Mouse (Mus musculus) skeletal muscle tissue, adult 2 months (tissue): ENCODE measurements at regions not wholly inside any gene's neighbourhood (a gene's known extent, or its start where the extent isn't known, plus 50 kb on each side); places are given as distances from the start of the nearest gene placed in this dataset.
"Not testable (repeated sequence)": the region's sequence is repeated elsewhere in the genome, so short reads cannot be mapped to it uniquely, and the experiment has no call there.

Experiments used
- DNase-seq: peaks from one replicate; pipeline ENCODE4 v3.0.0-alpha.2; 2012; ENCODE audit warnings: low read depth, low spot score

DNA sequence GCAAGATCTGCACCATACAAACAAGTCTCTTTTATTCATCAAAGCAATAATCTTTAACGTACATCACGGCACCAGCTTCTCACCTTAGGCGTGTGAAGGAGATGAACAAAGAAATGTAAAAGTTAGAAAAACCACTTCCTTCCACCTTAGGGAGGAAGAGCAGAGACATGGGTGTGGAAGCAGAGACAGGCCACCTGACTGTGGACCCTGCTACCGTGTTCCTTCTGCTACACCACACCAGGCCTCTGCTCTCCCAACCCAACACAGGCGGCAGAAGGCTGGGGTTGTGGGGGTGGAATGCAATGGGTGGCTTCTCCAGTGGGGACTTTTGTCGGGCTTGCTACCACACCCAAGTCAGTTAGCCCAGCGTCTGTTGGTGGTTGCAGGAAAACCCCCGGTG lies 540.2 kb upstream of the Gm10131 start:
- DNase-seq = no peak

DNA sequence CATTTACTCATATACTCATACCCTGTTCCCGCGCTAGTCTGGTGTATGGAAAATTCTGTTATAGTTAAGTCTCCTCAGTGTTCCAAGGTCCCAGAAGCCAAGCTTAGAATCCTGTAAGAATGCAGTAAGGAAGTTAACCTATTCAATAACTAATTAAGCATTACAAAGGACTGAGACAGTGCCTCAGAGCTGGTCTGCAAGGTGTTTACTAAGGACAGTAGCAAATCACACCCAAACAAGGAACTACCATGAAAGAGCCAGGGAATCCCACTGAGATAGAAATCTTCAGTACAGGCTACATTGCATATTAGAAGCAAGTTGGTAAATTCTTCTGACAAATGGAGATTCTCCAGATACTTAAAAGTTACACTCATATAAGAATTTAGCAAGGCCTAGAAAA lies 516.7 kb upstream of the Gm10131 start:
- DNase-seq = not testable (repeated sequence)

DNA sequence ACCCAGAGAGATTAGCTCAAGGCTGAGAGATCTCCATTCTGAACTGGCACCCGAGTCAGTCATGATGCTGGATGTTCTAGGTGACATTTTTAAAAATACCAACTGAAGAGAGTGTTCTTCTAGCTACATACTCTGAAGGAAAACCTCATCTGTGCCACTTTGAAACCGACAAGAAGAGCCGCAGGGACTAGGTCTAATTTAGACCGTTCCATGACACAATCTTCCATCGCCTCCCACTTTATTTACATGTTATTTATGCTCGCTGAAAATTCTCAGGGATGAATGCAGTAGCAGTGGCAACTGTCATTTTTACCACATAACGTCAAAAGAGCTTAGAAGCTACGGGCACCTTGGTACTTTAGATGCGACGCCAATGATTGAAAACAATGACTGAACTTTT lies 514.1 kb upstream of the Gm10131 start:
- no peak for DNase-seq

DNA sequence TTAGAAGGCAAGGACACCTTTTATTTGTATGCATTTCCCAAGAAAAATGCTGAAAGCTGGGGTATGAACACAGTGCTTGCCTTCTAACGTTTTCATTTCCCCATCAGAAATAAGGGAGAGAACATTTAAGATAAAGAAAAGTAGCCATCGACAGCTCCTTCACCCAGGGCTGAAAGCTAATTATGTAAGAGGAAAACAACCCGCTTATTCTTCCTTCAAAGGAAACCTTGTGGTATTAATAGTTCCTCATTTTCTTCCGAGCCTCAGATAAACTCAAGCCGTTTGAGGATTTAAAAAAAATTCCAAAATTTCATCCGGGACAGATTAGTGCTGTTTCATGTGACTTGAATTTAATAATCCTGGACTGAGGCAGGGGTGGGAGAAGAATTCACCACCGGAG lies 512.2 kb upstream of the Gm10131 start:
- DNase-seq = no peak

DNA sequence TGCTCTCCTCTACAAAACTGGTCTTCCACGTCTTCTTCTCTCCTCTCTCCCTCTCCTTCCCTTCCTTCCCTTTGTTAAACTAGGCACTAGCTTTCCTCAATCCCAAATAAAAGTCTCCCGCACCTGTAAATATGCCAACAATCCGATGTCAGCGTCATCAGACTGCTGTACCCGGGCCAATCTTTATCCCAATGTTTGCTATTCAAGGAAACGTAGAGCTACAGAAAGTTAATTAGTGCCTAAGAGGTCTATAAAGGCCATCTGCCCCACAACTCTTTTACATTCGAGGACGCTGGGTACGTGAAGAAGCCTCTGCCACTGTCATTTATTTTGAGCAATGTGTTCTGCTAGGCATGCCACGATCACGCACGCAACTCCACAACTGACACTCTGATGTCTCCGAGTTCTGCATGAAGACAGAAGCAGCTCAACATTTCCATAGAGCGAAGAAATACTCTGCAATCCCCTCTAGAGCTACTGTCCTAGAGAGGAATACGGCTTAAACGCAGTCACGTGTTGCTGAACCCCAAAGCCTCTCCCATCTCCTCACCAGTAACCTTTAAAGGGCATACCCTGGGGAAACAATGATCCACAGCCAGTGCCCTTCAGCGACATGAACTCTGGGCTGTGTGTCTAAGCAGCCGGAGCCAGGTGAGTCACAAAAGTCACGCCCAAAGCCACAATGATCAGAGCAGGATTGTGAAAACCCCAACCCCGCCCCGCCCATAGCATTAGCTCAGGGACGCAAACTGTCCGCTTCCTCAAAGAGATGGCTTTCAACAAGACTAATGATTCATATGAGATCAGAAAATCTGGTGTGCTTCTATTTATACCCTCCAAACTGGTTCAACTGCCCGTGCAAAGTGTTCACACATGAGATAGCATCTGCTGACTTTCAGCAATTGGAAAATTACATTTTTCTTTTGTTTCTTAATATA lies 510.9 kb upstream of the Gm10131 start:
- DNase-seq = no peak

DNA sequence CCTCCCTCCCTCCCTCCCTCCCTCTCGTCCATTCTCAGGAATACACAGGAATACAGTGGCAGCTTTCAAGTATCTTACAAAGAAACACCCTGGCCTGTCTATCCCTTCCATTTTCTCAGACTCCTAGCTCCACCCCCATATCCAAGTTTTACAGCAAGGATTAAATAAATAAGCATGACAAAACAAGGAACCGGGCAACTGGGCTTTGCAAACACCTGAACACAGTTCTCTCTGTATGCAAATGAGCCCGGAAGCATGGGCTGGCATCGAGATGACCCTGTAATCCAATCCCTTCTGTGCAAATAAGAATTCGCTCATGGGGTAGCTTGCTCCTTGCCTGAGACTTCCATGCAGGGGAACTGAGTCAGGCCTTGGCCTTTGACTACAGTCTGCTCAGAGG lies 506.5 kb upstream of the Gm10131 start:
- no peak for DNase-seq

DNA sequence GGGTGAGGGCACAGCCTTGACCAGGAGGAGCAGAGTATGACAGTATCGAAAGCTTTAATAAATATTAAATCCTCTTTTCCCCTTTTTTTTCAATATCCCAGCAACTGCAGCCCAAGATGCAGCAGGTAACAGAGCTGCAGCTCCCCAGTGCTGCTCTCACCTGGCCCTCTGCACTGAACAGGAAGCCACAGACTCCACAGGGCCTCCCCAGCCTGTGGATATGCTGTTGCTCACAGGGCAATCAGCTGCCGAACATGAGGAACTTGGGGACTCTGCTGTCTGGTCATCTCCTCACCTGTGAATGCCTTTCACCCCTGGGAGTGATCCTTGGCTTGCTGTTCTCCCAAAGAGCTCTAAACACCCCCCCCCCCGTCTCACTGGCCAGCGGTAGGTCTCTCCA lies 503.4 kb upstream of the Gm10131 start:
- DNase-seq = no peak

DNA sequence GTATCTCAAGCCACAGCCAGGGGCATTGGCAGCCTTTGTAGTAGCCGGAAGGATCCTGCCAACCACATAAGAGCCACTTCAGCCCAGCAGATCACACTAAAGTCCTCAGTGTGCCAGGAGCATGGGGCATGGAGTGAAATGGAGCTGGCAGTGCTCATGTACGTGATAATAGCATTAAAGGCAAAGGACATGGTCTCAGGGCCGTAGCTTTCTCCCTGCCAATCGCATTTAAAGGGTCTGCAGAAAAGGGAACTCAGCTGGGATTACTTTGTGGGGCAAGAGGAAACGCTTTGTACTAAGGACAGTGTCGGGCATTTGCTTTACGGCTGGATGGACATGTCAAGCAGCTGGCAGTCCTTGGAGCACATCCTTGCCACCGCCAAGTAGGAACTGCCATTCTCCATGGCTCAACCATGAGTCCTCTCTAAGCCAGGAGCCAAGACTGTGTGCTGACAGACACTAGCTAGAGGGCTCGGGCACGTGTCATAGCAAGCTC lies 502.5 kb upstream of the Gm10131 start:
- no peak for DNase-seq

DNA sequence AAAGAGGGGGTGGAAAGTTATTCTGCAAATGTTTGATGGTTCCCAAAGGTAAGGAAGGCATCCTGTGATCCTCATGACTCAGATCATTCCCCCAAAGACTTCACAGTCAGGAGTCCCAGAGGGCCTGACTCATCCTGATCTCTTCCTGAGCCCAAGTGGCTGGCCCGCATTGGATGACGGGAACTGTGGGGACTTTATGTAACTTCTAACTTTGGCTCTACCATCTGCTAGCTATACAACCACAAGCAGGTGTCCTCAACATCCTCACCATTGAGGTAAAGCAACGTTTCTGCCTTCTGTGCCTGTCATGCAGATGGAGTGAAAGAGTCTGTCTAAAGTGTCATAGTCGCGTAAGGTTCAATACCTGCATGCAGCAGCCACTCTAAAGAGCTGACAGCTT lies 501.6 kb upstream of the Gm10131 start:
- no peak for DNase-seq

DNA sequence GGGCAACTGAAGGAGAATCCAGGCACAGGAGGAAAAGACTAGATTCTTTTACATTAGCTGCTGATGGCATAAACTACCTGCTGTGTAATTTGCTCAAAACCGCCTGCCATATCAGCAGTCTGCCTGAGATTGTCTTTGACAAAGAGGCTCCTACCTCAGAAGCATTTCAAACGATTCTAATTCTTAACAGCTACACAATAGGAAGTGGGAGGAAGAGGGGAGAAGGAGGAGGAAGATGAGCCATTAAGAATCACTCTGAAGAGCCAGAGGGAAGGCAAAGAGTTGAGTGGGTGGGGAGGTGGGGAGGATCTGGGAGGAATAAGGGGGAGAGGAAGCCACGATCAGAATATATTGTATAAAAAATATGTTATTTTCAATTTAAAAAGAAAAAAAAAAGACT lies 500.9 kb upstream of the Gm10131 start:
- no peak for DNase-seq

DNA sequence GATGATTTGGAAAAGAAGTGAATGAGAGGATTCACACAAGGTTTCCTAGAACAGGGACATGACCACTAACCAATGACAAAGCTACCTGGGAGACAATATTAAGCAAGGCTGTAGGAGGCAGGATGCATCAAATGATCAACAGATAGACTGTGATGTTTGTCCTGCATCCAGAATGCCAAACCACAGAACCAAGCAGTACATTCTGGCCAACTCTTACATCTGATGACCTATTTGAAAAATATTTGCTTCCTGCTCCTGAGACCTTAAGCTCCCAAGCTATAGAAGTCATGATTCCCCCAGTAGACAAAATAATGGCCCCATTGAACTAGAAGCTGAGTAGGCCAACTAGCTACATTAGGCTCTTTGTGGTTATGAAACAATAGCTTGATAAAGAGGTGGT lies 498.6 kb upstream of the Gm10131 start:
- DNase-seq = no peak

DNA sequence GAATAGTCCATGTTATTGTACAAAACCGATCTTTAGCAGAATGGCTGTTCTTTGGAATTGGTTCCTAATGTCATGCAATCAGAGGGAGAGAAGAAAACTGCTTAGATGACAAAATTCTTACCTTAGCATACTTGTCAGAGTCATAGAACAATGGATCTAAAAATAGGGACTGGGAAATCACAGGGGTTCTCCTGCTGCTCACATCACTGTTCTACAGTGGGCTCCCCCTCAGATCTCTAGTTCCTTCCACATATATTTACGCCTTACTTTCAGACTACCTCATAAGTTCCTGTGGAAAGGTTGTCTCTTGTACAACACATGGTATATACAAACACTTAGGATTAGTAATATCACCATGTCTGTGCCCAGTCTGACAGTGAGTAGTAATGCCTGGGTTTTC lies 495.9 kb upstream of the Gm10131 start:
- DNase-seq = no peak

DNA sequence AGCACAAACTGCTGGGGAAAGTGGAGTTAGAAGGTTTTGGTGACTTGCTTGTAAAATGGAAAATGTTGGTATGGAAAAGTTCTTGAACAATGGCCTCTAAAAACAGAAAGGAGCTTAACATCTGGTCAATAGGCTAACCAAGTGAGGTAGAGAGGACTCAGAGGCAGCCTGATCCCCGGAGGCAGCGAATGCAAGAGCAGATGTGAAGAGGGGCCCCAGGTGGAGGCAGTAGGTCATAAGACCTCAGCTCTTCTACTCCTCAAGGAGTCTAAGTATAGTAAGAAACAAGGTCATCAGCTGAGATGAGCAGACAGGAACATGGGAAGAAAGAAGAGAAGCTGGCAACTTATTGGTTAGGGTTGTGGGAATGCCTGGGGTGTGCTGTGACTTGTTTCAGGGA lies 493.5 kb upstream of the Gm10131 start:
- DNase-seq = no peak

DNA sequence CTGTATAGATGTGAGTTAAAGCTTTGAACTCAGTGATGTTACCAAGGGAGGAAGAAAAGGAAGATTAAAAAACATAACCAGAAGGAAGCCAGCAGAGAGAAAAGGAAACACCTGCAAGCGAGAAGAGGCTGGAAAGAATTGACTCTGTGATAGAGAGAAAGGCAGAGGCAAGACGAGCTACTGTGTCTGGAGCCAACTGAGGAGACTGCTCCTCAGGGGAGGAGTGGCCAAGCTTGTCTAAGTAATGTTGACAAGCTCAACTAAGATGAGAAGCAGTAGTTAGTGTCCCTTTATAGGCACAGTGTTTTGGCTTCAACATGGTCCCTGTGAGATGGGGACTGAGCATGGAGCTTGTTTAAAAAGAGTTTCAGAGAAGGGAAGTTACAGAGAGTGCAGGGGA lies 493.0 kb upstream of the Gm10131 start:
- DNase-seq = no peak

DNA sequence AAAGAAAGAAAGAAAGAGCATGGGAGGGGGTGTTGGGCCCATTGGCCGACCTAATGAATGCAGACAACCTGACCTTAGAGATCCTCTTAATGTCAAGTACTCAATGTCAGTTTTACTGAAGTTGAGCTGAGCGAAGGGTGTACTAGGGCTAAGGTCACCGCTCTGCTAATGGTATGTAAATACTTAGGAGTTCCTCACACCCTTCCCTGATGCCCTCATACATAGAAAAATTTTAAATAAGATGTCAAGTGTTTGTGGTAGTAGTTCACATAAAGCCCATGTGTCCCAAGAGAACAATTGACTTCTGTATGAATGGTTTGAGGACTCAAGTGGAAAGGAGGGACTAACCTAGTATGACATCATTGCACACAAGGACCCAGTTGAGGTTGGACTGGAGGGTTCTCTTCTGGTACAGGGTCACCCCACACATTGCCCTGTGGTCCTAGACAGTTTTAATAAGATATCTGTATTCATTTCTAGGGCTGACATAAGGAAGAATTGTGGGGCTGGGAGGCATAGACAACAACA lies 490.0 kb upstream of the Gm10131 start:
- DNase-seq = no peak

DNA sequence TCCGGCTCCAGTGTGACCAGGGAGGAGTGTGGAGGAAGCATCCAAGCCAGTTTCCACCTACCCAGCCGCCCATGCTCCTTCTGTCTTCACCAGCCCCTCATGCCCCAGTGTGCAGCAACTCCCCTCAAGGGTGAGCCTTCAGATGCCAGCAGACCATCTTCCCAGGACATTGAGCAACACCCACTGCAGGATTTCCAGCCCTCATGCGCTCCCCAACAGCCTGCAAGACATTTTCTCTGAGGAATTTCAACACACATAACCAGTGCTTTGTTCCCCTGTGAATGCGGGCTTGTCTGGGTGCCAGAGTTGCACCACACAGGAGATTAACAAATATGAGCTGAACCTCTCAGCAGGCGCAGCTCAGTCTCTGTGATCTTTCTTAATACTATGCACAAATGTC lies 489.3 kb upstream of the Gm10131 start:
- DNase-seq = peak; percentile 33

DNA sequence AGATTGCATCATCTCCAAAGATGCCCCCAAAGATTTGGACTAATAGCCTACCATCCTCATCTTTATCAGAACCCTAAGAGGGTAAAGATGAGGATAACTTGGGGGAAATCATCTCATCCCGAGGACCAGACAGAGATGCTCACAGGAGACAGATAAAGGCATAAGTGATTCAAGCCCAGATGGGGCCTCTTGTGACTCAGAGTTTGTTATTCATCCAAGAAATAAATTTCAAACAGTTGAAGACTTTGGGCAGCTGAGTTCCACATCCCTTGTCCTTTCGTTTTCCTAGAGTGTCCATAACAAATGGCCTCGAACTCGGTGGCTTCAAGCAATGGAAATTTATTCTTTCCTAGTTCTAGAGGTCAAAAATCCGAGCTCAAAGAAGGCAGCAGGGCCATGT lies 485.1 kb upstream of the Gm10131 start:
- DNase-seq = no peak

DNA sequence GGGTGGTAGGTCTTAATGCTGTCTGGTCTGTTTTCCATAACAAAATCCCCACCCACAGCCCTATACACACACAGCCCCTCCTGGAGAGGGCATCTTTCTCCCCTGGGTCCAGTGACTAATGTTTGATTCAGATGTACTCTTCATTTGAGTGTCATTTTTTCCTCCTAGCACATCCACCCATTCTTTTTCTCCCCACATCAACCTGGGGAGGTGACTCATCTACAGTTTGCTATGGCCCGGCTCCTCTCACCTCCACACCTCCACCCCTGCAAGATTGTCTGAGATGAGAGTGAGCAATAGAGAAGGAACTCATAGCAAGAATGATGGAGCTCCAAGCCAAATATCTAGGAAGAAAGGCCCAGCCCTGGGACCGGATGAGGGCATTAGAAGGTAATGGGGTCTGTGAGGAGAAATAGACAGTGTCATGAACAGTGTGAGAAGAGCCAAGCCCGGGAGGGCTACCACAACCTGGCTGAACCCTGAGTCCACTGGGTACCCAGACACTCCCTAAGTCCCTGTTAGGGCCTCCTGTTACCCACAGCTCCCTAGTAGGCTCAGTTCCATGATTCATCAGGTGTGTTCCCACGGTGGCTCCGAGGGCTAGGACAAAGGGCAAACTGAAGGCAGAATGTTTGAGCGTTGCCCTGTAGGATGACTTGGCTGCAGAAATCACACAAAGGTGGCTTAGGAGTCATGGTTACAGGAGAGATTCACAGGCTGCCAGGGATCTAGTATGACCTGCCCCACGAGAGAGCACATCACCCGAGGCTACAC lies 479.6 kb upstream of the Gm10131 start:
- no peak for DNase-seq

DNA sequence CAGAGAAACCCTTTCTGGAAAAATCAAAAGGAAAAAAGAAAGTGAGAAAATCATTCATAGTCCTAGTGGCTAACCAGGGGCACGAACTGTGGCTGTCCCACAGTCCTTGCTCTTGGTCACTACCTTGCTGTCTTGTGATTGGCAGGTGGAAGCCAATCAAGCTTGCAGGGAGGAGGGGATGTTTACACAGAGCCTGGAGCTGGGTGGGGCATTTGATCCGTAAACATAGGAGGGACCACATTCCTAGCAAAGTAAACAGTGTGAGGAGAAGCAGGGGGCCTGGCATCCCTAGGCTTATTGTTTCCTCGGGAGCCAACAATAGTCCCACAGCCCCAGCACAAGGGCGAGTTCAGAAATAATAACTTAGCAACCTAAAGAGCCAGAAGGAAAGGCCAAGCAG lies 466.5 kb upstream of the Gm10131 start:
- no peak for DNase-seq

DNA sequence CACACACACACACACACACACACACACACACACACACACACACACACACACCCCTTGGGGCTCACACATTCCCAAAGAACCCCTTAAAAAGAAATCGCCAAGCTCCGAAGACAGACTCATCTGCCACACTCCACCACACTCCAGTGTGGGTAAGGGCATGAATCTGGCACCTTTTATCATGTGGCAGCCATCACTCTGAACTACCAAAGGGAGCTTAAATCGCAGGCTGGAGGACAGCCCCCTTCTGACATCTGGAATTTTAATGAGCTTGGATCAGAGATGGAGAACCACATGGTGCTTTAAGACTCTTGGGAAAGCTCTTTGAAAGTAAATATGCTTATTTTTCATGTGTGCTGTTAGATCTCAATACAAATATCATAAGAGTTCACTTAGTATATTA lies 462.5 kb upstream of the Gm10131 start:
- no peak for DNase-seq

DNA sequence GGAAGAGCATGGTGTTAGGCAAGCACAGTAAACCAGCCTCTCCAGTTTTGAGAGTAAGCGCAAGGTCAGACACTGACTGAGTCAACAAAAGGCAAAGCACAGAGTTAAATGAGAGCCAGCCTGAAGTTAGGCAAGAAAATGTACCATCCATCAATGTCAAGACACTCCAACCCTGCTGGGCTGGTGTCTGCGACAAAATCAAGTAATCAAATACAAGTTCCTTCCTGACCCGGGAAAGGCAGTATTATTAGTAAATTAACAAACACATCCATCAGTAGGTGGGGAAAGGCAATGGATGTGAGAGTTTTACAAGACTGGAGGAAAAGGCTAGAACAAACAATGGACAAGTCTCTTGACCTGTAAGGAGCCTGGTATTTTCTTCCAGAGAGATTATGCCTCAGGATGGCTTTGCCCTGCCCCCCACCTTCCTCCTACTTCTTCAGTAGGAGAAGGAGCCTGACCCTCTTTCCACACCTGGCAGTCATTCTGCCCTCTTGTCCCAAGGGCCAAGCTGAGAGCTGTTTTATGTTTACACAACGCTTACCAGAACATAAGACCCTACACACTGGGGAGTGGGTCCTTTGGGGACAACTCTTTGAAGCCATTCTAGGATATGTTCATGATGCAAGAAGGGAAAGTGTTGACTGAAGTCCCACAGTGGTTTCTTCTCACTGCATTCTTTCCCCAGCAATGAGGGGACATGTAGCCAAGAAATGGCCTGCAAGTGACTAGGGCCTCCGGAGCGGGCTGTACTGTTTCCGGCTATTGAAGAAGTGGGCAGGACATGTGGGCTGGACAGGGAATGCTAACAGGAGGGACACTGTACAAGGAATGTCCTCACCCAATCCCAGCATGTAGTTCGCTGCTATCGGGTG lies 461.7 kb upstream of the Gm10131 start:
- DNase-seq = peak; percentile 25

DNA sequence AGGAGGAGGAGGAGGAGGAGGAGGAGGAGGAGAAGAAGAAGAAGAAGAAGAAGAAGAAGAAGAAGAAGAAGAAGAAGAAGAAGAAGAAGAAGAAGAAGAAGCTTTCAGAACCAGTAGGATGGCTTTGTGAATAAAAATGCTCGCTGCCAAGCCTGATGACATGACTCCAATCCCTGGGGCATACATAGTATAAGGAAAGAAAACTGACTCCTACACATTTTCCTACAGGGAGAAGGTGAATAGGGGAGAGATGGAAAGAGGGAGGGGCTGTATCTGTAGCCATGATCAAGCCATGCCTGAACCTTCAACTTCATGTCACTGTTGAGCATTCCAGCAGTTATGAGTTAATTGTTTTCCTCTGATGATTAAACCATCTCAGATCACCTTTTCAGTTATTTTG lies 460.2 kb upstream of the Gm10131 start:
- DNase-seq = no peak
